Mouse (Mus musculus) intestine, postnatal 0 days (tissue): ENCODE results near the gene Fam210b. TPM values are rescaled to one million over a fixed set of nuclear protein-coding genes. Genes with fewer than 3 reads are reported as not detected.

ENCODE experiments used
- ATAC-seq: fragments of 200-750 bp; cut with Nextera tagmentation; 2 replicates; pipeline ENCODE4 v1.8.0; 2017; ENCODE audit warnings: mild to moderate bottlenecking, moderate TSS enrichment, moderate library complexity
- H3K27ac ChIP-seq: fragments of 300-500 bp; sonication (generic); 2 replicates; pipeline ENCODE4 v1.5.1; 2014; ENCODE audit warnings: mild to moderate bottlenecking, low read depth, low read length, moderate library complexity
- H3K27me3 ChIP-seq: fragments of 300-500 bp; sonication (generic); replicated peaks from 2 replicates; pipeline ENCODE4 v1.6.1; 2014; ENCODE audit warnings: low read length, mixed read lengths; ENCODE audit not compliant: control insufficient read depth, insufficient read depth
- H3K36me3 ChIP-seq: fragments of 300-500 bp; sonication (generic); 2 replicates; pipeline ENCODE4 v1.6.1; 2014; ENCODE audit warnings: mild to moderate bottlenecking, moderate library complexity; ENCODE audit not compliant: control insufficient read depth, insufficient read depth
- H3K4me1 ChIP-seq: fragments of 300-500 bp; sonication (generic); replicated peaks from 2 replicates; pipeline ENCODE4 v1.6.1; 2014; ENCODE audit warnings: antibody characterized with exemption, low read length, mixed read lengths; ENCODE audit not compliant: control insufficient read depth, insufficient read depth
- H3K4me2 ChIP-seq: fragments of 300-500 bp; sonication (generic); replicated peaks from 2 replicates; pipeline ENCODE4 v1.6.1; 2014; ENCODE audit warnings: low read depth, mild to moderate bottlenecking, moderate library complexity
- H3K4me3 ChIP-seq: fragments of 300-500 bp; sonication (generic); 2 replicates; pipeline ENCODE4 v1.5.1; 2014; ENCODE audit warnings: low read depth, low read length
- H3K9ac ChIP-seq: fragments of 300-500 bp; sonication (generic); 2 replicates; pipeline ENCODE4 v1.6.1; 2014; ENCODE audit warnings: mild to moderate bottlenecking, low read depth, low read length
- H3K9me3 ChIP-seq: fragments of 300-500 bp; sonication (generic); 2 replicates; pipeline ENCODE4 v1.6.1; 2016; ENCODE audit warnings: mixed run types; ENCODE audit not compliant: control insufficient read depth
- CTCF ChIP-seq: sonication (generic); IDR thresholded peaks from 2 replicates; pipeline ENCODE4 v1.5.1; 2016; ENCODE audit warnings: low read depth, mild to moderate bottlenecking, control low read depth, antibody characterized with exemption, moderate library complexity
- WGBS: fragments of 180-500 bp; shearing (Covaris S2); extraction: QIAGEN DNeasy Blood & Tissue Kit; methylation state at CpG from one replicate; pipeline ENCODE4 v1.1.7; 2014; 5-methylcytosine and 5-hydroxymethylcytosine counted together
- polyA plus RNA-seq: library from polyadenylated mRNA; unstranded; fragments of >200 nt; fragmentation: Nextera tagmentation; extraction: Ambion mirVana; gene quantifications from 2 replicates; pipeline ENCODE4 v1.2.1, GENCODE M21; 2015

Gene Fam210b
- polyA plus RNA-seq, 1 experiment from 2014 or later: 11.5 TPM

DNA sequence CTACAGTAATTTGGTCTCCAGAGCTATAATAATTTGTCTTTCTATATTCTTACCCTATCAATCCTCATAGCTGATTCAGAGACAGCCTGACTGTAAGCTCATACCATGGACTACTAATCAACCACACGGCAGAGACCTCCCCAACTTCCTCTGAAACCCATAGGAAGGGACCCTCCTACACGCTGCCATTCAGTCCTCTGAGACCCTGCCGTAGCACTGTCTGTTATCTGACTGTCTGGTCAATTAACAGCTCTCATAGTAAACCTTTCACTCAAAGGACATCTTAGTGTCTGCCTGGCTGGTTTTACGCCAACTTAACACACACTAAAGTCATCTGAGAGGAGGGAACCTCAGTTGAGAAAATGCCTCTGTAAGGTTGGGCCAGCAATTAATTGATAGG lies 38.8 kb upstream of the Fam210b start:
- Histone ChIP-seq H3K36me3 (no peaks in the 10 kb centered on the region), H3K27me3 (no peaks in the 10 kb centered on the region), H3K4me3 (no peak overlapping the region), H3K4me1 (no peaks in the 10 kb centered on the region), H3K4me2 (no peak overlapping the region), H3K27ac (no peak overlapping the region), H3K9ac (no peak overlapping the region), H3K9me3 (no peaks in the 10 kb centered on the region)
- WGBS: 52% methylated on average over 4 of the region's 4 CpGs
- TF ChIP-seq CTCF: no peak
- no peak for ATAC-seq

DNA sequence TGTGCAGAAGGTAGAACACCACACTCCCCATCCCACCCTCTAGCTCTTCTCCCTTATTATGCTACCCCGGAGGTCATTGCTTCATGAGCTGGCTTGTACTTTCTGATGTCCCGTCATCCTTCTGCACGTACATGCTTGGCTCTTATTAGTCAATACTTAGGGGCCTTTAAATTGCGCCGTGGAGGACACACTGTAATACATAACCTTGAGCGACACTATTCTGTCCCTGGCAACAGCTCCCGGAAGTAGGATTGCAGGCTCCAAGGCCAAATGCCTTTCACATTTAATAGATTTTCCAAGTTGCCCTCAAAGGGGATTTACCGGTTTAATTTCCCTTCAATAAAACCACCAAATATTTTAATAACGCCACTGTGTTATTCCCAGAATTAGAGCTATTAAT lies 33.6 kb upstream of the Fam210b start:
- no peak for ATAC-seq
- WGBS: 75% methylated on average over 9 of the region's 9 CpGs
- H3K27me3 ChIP-seq: no peaks in the 10 kb centered on the region
- no peak overlapping the region for H3K9ac ChIP-seq
- H3K27ac ChIP-seq: no peak overlapping the region
- no peaks in the 10 kb centered on the region for H3K36me3 ChIP-seq
- H3K4me1 ChIP-seq: no peaks in the 10 kb centered on the region
- H3K4me3 ChIP-seq: no peak overlapping the region
- no peak for TF ChIP-seq CTCF
- H3K9me3 ChIP-seq: no peaks in the 10 kb centered on the region
- H3K4me2 ChIP-seq: no peak overlapping the region

GRCm38 (mm10) chr2:172320878-172321277 lies 24.5 kb upstream of the Fam210b start:
- TF ChIP-seq CTCF: peak; percentile 34
- no peak overlapping the region for H3K27ac ChIP-seq
- ATAC-seq: no peak
- no peak overlapping the region for H3K9ac ChIP-seq
- no peaks in the 10 kb centered on the region for H3K27me3 ChIP-seq
- 12% methylated on average over 9 of the region's 9 CpGs for WGBS
- H3K4me2 ChIP-seq: no peak overlapping the region
- H3K4me3 ChIP-seq: no peak overlapping the region
- H3K4me1 ChIP-seq: no peaks in the 10 kb centered on the region
- H3K9me3 ChIP-seq: no peaks in the 10 kb centered on the region
- no peaks in the 10 kb centered on the region for H3K36me3 ChIP-seq

GRCm38 (mm10) chr2:172328248-172328647 lies 17.1 kb upstream of the Fam210b start:
- Histone ChIP-seq H3K36me3 (no peaks in the 10 kb centered on the region), H3K4me1 (no peaks in the 10 kb centered on the region), H3K4me2 (no peak overlapping the region), H3K4me3 (no peak overlapping the region), H3K27ac (no peak overlapping the region), H3K27me3 (peaks cover 10% of the 10 kb centered on the region; the same call in 1 of the 2 replicates), H3K9me3 (no peaks in the 10 kb centered on the region), H3K9ac (no peak overlapping the region)
- no peak for ATAC-seq
- TF ChIP-seq CTCF: no peak
- 54% methylated on average over 8 of the region's 8 CpGs for WGBS

DNA sequence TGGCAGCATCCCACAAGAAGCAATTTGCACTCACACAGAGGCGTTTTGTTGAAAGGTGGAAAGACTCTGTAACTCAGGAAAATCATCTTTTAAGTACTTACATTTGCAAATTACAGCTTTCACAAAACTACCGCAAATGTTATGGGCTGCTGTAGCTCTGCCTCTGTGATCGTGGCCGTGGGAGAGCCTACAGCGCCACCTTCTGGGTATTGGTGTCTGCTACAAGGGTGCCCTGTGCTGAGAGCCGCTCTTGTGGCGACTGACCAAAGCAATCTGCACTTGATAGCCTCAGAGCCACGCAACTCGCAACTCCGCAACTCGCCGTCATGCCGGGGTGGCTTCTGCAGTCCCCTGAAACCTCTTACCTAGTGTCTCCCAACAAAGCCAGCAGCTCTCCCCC lies 16.2 kb upstream of the Fam210b start:
- 5% methylated on average over 13 of the region's 13 CpGs for WGBS
- H3K9me3 ChIP-seq: no peaks in the 10 kb centered on the region
- H3K4me2 ChIP-seq: no peak overlapping the region
- H3K4me1 ChIP-seq: no peaks in the 10 kb centered on the region
- ATAC-seq: no peak
- H3K4me3 ChIP-seq: no peak overlapping the region
- no peak overlapping the region for H3K9ac ChIP-seq
- no peak overlapping the region for H3K27ac ChIP-seq
- H3K36me3 ChIP-seq: no peaks in the 10 kb centered on the region
- TF ChIP-seq CTCF: peak; percentile 85
- H3K27me3 ChIP-seq: peaks cover 10% of the 10 kb centered on the region; the same call in 1 of the 2 replicates

DNA sequence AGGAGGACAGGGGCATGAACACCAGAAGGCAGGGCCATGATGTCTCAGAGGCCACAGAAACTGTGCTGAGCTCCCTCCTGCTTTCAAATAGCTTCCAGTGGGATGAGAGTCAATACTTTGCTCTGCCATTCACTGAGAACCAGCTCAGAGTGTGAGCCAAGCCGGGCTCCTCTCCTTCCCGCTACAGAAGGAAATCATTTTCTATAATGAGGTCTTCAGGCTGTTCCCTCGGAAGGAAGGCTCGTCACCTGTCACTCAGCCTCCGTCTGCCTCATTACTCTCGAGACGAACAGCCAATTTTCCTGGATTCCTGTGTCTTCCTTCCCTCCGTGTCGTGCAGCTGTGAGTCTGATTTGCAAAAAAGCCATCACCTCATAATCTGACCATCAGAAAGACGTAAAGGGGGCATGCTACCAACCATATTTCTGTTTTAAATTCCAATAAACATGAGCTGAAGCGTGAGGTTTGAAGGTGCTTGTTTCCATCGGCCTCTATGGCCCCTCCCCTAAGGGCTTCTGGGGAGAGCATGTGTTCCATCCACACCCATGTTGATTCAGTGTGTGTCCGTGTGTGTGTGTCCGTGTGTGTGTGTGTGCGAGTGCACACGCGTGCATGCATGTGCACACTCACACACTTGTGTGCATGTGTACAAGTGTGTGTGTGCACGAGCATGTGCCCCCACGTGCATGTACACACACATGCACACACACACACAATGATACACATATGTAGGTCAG lies 7.0 kb upstream of the Fam210b start:
- H3K9ac ChIP-seq: no peak overlapping the region
- H3K27me3 ChIP-seq: no peaks in the 10 kb centered on the region
- no peaks in the 10 kb centered on the region for H3K4me1 ChIP-seq
- no peaks in the 10 kb centered on the region for H3K36me3 ChIP-seq
- ATAC-seq: no peak
- no peak overlapping the region for H3K27ac ChIP-seq
- 86% methylated on average over 19 of the region's 19 CpGs for WGBS
- no peaks in the 10 kb centered on the region for H3K9me3 ChIP-seq
- no peak overlapping the region for H3K4me3 ChIP-seq
- no peak for TF ChIP-seq CTCF
- H3K4me2 ChIP-seq: no peak overlapping the region

- Histone ChIP-seq H3K9me3 (no peaks in the 10 kb centered on the region), H3K9ac (no peak overlapping the region), H3K27me3 (no peaks in the 10 kb centered on the region), H3K36me3 (no peaks in the 10 kb centered on the region), H3K27ac (no peak overlapping the region), H3K4me2 (no peak overlapping the region), H3K4me3 (no peak overlapping the region), H3K4me1 (no peaks in the 10 kb centered on the region)
- TF ChIP-seq CTCF: no peak
- 56% methylated on average over 3 of the region's 3 CpGs for WGBS
- ATAC-seq: no peak
Observed at GRCm38 (mm10) chr2:172340936-172341335, 4.4 kb upstream of the Fam210b start.
